Mouse (Mus musculus): Measurements from ENCODE around the gene Hspa5.

GRCm38 (mm10) chr2:34742675-34743074 lies 29.1 kb upstream of the Hspa5 start:
- TF ChIP-seq CTCF (IDR thresholded peaks at IDR 0.05; ENCODE audit: control insufficient read depth, insufficient read depth, insufficient read length) (no peak), MYOD1 (IDR thresholded peaks at IDR 0.05; ENCODE audit: control insufficient read depth, insufficient read length, low read depth) (no peak), MAX (IDR thresholded peaks at IDR 0.05) (no peak), USF1 (IDR thresholded peaks at IDR 0.05; ENCODE audit: low read depth) (no peak), MYOG (IDR thresholded peaks at IDR 0.05; ENCODE audit: control insufficient read depth, extremely low read depth, insufficient read length) (no peak)
